Mouse (Mus musculus) cerebellum, postnatal 4 days (tissue): ENCODE results near the gene Skap2.

Experiments used
- DNase-seq, 2 experiments: peaks; one replicate each; pipeline ENCODE4 v3.0.0; 2022; ENCODE audit warnings: low spot score in 2 of 2, mixed read lengths in 1 of 2

Skap2 gene

GRCm38 (mm10) chr6:51889824-51890223 is 122.5 kb downstream of the Skap2 start:
- no peak for DNase-seq

DNA sequence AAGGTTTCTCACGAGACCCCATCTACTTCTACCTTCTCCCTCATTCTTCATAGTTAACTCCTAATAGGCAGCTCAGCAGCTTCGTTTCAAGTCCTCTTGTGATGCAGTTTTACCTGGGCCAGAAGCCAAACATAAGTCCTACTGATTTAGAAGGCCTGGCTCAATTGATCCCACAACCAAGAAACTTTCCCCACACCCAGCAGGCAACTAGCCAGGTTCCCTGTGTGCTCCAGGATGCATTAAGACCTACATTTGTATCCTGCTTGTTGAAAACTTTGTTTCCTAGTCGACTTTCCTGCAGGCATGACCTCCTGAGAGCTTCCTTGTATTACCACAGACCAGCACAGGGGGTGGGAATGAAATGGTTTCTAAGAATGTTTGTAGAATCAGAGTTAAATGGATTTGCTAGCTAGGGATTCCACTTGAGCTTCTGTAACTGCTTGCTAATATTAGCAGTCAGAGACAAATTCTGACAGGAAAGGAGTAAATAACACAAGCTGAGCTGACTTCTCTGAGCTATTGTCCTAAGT is 125.4 kb downstream of the Skap2 start:
- DNase-seq, result no peak

DNA sequence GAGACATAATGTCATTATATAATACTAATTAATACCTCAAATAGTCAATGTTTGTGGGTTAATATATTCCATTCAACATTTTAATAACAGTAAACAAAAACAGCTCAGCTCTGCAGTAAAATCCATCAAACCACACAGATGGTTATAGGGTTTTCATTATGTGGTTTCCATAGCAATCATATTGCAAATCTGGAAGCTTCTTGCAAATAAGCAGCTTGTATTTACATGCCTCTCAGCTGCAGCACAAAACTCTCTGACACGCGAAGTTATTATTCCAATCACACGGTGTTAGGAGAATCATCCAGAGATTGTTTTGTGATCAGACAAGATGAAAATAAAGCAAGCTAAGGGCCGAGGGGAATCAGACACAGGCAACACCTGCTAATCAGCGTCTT is 129.5 kb downstream of the Skap2 start:
- DNase-seq, result no peak

DNA sequence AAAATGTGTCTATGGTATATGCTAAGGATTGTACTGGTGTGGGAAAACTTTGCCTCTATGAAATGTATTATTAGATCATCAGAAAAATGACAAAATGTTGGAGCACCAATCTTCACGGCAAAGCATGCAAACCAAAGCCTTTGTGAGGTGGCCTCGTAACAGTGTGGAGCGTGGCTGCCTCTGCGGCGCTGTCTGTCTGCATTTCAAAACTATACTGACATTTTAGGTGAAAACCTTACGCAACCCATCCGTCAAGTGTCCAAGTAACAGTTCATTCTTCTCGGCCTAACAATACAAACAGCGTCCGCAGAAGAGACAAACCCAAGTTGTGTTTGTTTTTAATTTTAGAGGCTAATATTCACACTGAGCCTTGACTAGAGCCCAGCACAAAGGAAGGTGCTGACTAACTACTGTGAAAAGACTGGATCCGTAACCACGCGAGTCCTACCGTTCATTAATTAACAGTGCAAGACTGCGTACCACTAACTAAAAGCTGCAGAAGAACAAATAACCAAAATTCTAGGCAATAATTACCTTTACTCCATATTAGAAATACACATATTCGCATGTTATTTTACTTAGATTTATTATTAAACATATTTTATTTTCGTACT is 130.0 kb downstream of the Skap2 start:
- DNase-seq, result no peak

DNA sequence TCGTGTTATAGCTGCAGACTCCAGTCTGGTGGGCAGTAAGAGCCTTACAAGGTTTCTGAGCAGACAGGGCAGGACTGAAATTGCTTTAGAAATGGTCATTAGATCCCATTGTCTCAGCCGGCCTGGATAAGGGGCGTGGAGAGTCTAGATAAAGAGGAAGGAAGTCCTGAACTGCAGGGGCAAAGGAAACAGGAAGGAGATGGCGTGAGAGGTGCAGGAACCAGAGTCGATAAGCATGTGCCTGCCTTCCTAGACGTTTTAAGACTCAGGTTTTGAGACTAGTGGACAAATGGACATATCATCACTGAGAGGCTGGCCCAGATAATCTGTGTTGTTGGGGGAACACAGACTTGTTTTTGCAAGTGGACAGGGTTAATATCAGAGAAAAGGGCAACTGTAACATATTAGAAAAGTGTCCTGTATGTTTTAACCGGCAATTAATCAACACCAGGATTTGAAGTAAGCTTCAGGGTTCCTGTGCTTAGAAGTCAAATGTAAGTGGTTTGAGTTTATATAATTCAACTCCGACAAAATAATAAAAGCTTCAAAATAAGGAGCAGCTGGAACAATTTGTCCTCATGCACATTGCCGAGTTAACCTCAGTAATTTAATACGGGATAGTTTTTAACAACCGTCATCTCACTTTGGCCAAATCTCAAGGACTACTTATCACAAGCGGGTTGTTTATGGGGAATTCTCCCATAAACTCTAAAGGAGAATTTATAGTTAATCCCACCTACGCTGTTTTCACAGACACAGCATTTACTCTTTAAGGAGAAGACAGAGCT is 131.0 kb downstream of the Skap2 start:
- DNase-seq, result no peak

DNA sequence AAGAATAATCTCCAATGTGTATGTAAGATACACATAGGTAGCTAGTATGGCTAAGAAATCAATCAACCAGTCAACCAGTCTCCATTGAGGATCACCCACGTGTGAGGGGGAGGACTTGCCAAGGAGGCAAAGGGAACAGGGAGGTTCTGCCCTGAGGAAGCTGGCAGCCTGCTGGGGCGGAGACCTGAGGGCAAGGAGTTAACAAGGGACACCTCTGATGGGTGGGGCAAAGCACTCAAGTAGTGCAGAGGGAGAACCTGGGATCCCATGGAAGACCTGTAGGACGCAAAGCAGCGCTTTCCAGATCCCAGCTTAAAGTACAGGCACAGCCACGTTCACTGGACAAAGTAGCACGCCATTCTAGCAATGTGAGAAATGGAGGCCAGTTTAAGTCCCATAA is 131.6 kb downstream of the Skap2 start:
- no peak for DNase-seq

DNA sequence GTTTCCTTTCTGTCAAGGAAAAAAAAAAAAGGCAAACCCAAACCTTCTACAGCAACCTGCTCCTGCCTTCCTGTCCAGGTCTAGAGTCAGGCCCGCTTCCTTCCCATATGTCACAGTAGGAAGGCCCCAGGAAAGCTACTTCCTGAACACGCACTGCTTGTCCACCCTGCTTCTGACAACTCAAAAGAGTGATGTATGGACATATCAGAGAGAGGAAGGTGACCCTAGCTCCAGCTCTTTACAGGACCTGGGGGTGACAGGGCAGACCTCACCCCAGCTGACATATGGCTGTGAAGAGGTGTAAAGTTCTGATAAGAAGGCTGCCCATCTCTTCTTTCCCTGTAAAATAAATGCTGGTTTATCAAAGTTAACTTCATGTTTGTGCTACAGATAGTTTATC is 133.8 kb downstream of the Skap2 start:
- no peak for DNase-seq

GRCm38 (mm10) chr6:51876841-51877553 is 135.4 kb downstream of the Skap2 start:
- DNase-seq, result no peak

- no peak for DNase-seq
These were observed 136.3 kb downstream of the Skap2 start for GRCm38 (mm10) chr6:51875884-51876626.

DNA sequence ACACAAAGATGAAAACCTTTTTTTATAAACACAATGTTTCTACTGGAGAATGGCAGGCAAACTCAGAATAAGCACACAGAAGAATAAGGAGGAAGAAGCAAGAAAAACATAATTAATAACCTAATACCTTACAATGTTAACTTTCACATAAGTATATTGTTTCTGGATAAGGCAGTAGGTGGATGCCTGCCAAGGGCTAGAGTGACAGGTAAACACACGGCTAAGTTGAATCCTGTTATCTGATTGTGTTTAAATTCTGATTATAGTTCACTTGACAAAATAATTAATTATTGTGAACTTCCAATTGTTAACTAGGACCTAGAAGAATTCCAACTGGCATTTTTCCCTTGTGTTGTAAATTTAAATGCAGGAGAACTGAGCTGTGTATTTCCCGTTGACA is 138.3 kb downstream of the Skap2 start:
- no peak for DNase-seq

DNA sequence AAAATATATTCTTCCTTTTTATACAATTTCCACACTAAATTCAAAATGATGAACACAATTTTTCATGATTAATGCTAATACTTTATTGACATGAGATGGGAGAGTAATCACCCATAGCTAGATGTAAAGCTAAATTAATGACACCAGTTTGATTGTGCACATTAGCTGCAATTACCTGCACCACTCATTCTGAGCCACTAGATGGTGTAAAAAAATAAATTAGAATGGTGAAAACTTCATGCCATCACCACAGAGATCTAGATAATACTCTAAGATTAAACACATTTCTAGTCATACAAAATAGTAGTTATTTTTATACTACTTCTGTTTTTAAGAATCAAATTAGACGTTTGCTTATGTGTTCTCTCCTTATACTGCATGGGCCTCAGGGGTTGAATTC is 141.2 kb downstream of the Skap2 start:
- no peak for DNase-seq

DNA sequence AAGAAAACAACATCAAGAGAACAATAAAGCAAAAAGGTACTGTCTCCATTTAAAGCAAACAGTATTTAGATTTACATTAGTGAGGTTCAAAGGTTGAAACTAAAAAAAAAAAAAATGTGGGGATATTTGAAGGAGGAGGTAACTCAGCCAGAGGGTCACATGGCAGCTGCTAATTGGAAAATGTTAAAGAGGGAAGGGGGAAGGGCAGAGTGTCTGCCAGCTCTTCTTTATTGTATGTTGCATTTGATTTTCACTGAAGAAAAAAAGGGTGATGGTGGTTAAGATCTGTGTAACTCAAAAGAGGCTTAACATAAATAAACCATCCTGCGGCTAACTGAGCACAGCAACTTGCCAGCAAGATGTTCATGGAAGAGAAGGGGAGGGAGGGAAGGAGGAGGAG is 142.1 kb downstream of the Skap2 start:
- no peak for DNase-seq

GRCm38 (mm10) chr6:51866596-51866995 is 145.8 kb downstream of the Skap2 start:
- DNase-seq, result no peak

- DNase-seq, result no peak
These were observed 148.8 kb downstream of the Skap2 start for GRCm38 (mm10) chr6:51863508-51863907.

DNA sequence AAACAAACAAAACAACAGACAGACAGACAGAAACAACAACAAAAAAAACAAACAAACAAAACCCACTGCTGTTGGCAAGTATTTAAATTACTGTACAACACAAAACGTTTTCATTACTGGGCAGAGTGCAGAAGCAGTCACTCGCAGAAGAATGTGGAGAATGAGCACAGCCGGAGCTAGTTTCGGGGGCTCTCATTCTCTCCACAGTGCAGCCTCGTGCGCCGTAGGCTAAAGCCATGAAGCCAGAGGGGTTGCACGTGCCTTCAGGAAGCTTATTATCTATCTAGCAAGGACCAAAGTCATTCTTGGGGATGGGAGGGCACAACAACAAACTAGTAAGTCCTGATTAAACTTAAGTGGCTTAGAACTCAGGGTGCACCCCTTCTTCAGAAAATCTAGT is 152.0 kb downstream of the Skap2 start:
- no peak for DNase-seq

DNA sequence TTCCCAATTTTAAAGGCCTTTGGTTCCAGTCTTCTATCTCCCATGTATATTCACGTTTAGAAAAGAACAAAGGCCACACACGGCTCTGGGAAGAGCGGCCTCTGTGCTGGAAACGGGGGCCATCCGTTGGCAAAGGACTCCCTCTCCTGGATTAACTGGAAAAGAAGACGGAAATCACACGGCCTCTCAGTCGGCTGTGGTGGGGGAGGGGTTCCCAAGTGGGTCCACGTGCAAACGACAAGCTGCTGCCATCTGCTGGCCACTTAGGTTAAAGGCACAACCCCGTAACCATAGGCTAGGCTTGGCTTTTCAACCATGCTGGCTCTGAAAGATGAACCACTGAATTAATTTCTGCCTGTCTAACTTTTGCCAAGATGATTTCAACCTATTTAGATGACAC is 154.5 kb downstream of the Skap2 start:
- DNase-seq, result peak; percentile 98 to 99

- DNase-seq, result no peak
These were observed 159.1 kb downstream of the Skap2 start for GRCm38 (mm10) chr6:51853291-51853690.

DNA sequence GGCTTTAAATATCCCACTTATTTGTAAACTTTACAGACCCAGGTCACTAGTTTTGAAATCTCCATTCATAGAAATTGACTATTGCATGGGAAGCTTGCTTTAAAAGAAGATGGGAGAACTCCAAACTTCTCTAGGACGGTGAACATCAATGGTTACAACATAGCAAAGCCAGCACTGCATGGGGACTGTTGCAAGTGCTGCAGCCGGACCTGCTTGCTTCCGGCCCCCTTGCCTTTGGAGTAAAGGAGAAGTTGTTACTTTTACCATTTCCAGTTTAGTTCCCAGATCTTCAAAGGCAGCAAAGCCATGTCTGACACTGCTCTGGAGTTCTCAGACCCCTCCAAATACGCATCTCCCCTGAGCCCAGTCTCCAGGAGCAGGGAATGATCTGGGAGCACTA is 159.7 kb downstream of the Skap2 start:
- DNase-seq, result no peak

DNA sequence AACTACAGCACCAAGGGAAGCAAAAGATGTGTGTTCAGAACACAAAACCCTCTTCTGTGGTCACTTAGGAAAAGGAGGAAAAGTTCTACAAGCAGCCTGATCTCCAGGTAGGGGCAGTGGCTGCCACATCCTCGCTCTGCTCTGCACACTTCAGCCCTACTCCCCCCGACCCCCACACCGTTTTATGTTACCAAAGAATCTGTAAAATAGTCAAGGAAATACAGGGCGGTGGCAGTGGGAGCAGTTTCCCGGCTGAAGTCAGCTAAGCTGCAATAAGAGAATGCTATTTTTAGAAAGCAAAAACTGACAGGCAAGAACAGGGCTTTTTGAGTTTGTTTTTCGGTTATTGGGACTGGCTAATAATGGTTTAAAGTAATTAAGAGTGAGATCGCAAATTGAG is 160.8 kb downstream of the Skap2 start:
- DNase-seq, result no peak

- DNase-seq, result no peak
These were observed 162.1 kb downstream of the Skap2 start for GRCm38 (mm10) chr6:51850030-51850817.

DNA sequence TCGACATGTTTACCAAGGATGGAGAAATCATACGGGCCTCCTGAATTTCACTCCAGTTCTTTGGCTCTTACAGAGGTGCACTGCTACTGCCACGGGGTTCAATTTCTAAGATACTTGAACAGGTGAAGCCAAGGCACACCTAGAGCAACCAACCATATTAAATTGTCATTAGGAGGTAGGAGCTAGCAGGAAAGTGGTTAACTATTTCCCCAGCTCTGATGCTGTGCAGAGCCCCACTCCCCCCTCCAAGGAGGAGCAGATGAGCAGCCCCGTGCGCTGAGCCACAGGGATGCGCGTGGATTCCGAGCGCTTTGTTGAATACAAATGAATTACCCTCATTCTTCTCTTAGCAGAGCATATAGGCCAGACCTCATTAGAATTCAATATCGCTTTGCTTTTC is 162.8 kb downstream of the Skap2 start:
- DNase-seq, result peak in 1 of 2 experiments; percentile 44
